Mouse (Mus musculus): ENCODE data around the gene Fance.
A peak's percentile ranks its signal among the peaks of the same experiment; 100 is the strongest.
"Not testable (repeated sequence)": the region's sequence is repeated elsewhere in the genome, so short reads cannot be mapped to it uniquely, and the experiment has no call there.

Gene Fance

GRCm38 (mm10) chr17:28349264-28349880, 36.1 kb downstream of the Fance start:
- DNase-seq (ENCODE audit: low spot score in 2 of 2): no peak

- no peak for DNase-seq (ENCODE audit: low spot score in 2 of 2)
These were observed 36.7 kb downstream of the Fance start for GRCm38 (mm10) chr17:28349901-28350465.

GRCm38 (mm10) chr17:28350466-28351352, 37.4 kb downstream of the Fance start, which contains the start of gene Tead3:
Gene Tead3 (minus strand): TSS chr17:28350817.
- DNase-seq (ENCODE audit: low spot score in 2 of 2): no peak

GRCm38 (mm10) chr17:28351353-28351890, 38.1 kb downstream of the Fance start:
- DNase-seq (ENCODE audit: low spot score in 2 of 2): no peak

GRCm38 (mm10) chr17:28352018-28352417, 38.7 kb downstream of the Fance start:
- DNase-seq (ENCODE audit: low spot score in 2 of 2): no peak

GRCm38 (mm10) chr17:28355871-28356270, 42.6 kb downstream of the Fance start:
- no peak for DNase-seq (ENCODE audit: low spot score in 2 of 2)

GRCm38 (mm10) chr17:28358576-28359261, 45.4 kb downstream of the Fance start:
- DNase-seq (ENCODE audit: low spot score in 2 of 2): not testable (repeated sequence)

- no peak for DNase-seq (ENCODE audit: low spot score in 2 of 2)
These were observed 47.4 kb downstream of the Fance start for GRCm38 (mm10) chr17:28360531-28361277.

- no peak for DNase-seq (ENCODE audit: low spot score in 2 of 2)
These were observed 48.8 kb downstream of the Fance start for GRCm38 (mm10) chr17:28361921-28362652.

GRCm38 (mm10) chr17:28362653-28363292, 49.5 kb downstream of the Fance start:
- DNase-seq (ENCODE audit: low spot score in 2 of 2): no peak

- no peak for DNase-seq (ENCODE audit: low spot score in 2 of 2)
These were observed 50.2 kb downstream of the Fance start for GRCm38 (mm10) chr17:28363507-28363906.

- no peak for DNase-seq (ENCODE audit: low spot score in 2 of 2)
These were observed 51.8 kb downstream of the Fance start, which contains the start of gene Tulp1 for GRCm38 (mm10) chr17:28365122-28365521. Gene Tulp1 (minus strand): TSS chr17:28365222.

GRCm38 (mm10) chr17:28368449-28368848, 55.1 kb downstream of the Fance start:
- peak; percentile 45 to 54 for DNase-seq (ENCODE audit: low spot score in 2 of 2)

- no peak for DNase-seq (ENCODE audit: low spot score in 2 of 2)
These were observed 55.7 kb downstream of the Fance start for GRCm38 (mm10) chr17:28369056-28369455.

GRCm38 (mm10) chr17:28371286-28371685, 58.0 kb downstream of the Fance start:
- no peak for DNase-seq (ENCODE audit: low spot score in 2 of 2)

GRCm38 (mm10) chr17:28371941-28372340, 58.6 kb downstream of the Fance start:
- no peak for DNase-seq (ENCODE audit: low spot score in 2 of 2)

- DNase-seq (ENCODE audit: low spot score in 2 of 2): no peak
These were observed 60.5 kb downstream of the Fance start for GRCm38 (mm10) chr17:28373821-28374220.

- DNase-seq (ENCODE audit: low spot score in 2 of 2): no peak
These were observed 61.2 kb downstream of the Fance start for GRCm38 (mm10) chr17:28374494-28374893.

- no peak for DNase-seq (ENCODE audit: low spot score in 2 of 2)
These were observed 62.3 kb downstream of the Fance start for GRCm38 (mm10) chr17:28375592-28376061.
